Mouse (Mus musculus): ENCODE measurements around the gene Wdr54.

Gene Wdr54

DNA sequence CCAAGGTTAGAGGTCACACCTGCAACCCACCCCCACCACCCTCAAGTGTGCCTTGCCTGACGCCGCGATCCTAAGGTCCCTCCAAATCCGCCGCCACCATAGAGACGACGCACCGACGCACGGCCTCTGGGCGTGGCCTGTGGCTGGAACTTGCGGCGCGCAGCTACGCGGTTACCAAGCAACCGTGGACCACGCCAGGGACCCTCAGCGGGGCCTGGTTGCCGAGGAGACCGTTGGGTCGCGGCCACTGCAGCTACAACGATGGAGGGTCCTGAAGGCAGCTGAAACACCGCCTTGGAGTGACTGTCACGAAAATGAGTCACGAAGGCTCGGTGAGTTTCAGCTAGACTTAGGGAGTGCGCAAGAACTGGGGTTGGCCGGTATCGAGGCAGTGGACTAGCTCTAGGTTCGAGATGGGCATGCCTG is at the start of gene Wdr54, which contains the start of gene 1700003E16Rik:
TSS of gene Wdr54 (minus strand) at position 139 of the 426 bp plus-strand sequence.
TSS of gene 1700003E16Rik (plus strand) at position 146 of the 426 bp plus-strand sequence.
- no peak for DNase-seq (ENCODE audit: low read depth, low spot score)

DNA sequence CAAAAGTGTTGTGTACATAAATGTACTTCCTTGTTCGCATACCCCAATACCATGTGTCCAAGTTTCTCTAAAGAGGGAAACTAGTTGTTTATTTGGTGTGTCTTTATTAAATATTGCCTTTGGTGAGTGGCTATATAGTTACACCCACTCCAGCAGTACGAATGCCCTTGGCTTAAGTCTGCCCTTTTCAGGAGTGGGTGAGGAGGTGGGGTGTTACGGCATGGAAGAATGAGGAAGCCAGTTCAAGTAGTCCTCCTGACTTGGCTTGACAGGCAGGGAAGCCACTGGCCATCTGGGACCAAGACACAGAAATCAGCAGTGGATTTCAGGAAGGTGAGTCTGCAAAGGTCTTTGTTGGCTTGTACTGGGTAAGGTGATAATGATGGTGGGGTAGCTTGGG is 49.7 kb upstream of the Wdr54 start:
- DNase-seq (ENCODE audit: low read depth, low spot score), result no peak

DNA sequence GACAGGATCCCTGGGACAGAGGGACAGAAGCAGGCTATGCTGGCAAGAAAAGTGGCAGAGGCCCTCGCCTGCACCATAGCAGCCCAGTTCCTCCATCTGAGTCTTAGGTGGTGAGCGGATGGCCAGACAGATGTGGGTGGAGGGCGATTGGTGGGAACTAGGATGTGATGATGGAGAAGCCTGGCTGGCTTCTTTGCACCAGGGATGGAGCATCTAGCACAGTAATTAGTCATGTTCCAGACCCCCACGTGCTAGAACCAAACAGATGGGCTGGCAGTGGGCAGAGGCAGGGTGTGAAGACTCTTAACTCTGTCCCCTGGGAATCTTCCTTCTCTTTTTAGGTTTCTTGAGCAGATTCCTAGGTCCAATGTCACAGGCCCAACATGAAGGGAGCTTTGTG is 47.1 kb upstream of the Wdr54 start:
- no peak for DNase-seq (ENCODE audit: low read depth, low spot score)

DNA sequence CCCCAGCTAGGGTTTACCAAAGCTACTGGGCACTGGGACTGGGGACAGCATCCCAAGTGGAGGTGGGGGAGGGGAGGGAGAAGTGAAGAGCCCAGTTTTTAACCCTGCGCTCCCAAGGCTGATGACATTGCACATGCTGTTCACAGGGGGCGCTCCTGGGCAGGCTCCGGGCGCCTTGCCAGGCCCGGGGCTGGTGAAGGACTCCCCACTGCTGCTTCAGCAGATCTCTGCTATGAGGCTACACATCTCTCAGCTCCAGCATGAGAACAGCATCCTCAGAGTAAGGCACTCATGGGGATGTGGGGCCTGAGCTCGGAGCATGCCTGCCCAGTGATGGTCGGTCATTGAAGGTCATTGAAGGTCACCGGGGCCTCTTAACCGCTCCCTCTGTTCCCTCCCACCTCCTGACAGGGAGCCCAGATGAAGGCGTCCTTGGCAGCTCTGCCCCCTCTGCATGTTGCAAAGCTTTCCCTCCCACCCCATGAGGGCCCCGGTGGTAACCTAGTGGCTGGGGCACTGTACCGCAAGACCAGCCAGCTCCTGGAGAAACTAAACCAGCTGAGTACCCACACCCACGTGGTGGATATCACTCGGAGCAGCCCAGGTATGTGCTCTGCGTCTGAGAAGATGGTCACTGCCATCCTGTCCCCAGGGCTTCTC is 41.3 kb upstream of the Wdr54 start:
- DNase-seq (ENCODE audit: low read depth, low spot score), result no peak

DNA sequence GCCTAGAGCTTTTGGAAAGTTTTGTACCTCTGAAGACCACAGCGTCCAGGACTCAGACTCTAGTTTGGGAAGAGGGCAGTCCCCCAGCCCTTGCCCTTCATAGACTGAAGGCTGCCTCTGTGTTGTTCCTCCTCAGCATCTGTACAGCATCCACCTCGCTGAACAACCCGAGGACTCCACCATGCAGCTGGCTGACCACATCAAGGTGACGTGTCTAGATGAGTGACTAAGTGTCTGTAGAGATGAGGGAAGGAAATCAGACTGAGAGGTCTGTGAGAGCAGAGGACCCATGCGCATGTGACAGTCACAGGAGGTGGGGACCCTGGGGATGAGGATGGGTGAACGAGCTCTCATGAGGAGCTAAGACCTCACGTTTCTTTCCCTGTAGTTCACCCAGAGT is 37.4 kb upstream of the Wdr54 start:
- DNase-seq (ENCODE audit: low read depth, low spot score), result no peak

DNA sequence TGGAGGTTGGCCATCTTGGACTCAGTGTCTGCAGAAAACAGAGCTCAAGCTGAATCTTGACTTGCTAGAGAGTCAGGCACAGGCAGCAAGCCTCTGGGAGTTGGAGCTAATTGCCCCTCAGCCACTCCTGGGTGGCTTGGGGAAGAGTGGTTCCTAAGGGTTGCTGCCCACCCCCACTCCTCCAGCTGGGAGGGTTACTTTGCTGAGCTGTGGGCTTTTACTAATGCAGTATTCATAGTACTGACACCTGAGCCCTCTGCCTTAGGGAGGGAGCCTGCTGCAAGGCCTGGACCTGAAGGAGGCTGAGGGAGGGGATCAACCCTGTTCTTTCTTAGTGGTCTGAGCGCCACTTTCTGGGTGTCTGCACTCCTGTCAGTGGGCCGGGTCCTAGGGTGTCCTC is 30.7 kb upstream of the Wdr54 start:
- DNase-seq (ENCODE audit: low read depth, low spot score), result no peak

DNA sequence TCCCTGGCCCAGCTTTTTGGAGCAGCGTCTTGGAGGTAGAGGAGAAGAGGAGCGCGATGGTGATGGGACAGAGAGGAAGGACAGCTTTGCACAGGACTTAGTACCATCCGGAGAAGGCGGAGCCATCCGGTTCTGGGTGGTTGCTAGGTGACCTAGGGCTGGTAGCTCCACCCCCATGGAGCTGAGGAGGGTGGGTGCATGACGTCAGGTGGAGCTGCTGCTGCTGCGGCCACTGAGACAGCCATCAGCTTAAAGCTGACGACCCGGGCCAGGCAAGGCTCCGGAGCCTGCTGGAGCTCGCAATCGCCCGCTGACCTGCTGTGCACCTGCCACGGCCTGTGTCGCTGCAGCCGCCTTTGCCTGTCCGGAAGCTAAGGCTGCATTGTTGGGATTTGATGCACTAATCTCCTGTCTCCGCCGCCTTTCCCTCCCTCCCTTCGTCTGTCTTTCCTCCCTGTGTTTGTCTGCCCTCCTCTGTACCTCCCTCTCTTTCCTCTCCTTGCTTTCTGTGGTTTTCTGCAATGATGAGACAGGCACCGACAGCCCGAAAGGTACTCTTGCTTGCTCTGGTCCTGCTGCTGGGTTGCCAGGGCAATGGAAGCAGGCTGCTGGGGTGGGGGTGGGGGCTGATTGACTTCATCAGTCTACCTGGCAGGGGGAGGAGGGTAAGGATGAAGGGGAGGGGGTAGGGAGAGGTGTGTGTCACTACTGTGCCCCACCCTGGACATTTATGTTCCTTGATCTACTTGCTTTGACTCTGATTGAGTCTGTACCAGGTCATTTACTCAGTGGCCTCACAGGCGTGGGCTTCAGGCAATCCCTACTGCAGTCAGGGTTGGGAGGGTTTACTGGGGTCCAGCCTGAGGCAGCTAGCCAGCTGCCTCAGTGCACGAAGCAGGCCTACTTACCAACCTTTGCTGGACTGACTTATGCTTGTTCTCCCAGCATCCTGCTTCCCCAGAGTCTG is 30.0 kb upstream of the Wdr54 start:
- peak; percentile 20 for DNase-seq (ENCODE audit: low read depth, low spot score)

DNA sequence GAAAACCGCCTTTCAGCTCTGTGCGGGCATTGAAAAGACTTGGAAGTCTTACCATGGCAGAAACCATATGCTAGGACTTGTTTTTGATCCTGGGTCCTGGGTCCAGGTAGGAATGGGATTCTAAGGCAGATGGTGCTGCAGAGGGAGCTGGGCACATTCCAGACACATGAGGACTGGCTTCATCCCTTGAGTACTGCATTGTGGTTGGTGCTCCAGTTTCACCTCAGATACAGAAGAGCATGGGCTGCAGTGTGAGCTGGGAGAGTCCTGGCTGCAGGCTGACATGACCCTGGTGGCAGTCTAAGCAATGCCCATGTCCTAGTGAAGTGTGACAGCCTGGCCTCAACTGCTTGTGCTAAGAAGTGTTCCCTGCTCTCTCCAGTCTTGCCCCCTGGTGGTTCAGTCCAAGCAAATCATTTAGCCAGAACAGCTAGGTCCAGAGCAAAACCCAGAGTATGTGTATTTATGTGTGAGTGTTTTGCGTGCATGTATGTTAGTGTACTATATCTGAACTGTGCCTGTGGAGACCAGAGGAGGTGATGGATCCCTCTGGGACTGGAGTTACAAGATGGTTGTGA is 28.8 kb upstream of the Wdr54 start:
- no peak for DNase-seq (ENCODE audit: low read depth, low spot score)

DNA sequence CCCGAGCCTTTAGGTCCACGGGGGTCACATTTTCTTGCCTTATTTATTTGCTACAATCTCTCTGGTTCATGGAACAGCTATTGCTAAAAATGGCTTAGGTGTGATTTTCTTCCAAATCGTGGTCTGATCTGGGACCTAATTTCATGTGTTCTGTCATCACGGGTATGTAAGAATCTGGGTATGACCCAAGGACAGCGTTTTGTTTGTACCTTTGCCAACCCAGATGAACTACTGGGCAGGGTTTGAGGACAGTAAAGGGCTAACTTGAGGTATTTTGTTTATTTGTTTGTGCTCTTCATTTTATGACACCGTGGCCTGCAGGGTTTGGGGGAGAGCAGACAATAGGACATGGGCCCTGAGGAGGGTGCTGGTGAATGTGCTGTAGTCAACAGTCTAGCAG is 24.4 kb upstream of the Wdr54 start:
- no peak for DNase-seq (ENCODE audit: low read depth, low spot score)

DNA sequence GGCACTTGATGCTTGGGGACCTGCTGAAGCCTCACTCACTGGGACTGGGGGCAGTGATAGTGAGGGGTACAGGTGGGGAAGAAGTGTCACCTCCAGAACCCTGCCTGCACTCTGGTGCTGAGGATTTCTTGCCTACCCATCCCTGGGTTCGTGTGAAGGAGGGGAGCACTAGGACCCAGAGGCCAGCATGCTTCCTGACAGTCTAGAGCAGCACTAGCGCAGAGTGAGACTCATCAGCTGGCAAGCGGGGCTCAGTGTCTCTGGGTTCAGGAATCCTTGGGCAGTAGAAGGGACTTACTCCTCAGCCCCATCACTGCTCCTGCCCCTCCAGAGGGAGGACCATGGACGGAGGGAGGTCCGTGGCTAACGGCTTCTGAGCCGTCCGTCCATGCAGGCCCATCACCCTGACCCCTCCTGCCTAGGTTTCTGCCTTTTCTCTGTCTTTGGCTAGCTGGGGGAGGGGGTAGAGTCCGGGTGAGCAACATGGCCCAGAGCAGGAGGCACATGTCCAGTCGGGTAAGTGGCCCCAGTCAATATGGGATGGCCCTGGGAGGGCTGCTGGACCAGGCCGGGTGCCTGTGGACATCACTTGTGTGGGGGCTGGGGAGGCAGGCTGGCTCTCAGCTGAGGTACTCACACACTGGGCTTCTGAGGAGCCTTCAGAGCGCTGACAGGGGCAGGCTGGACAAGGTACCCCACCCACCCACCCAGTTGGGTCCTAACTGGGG is 23.4 kb upstream of the Wdr54 start:
- no peak for DNase-seq (ENCODE audit: low read depth, low spot score)

DNA sequence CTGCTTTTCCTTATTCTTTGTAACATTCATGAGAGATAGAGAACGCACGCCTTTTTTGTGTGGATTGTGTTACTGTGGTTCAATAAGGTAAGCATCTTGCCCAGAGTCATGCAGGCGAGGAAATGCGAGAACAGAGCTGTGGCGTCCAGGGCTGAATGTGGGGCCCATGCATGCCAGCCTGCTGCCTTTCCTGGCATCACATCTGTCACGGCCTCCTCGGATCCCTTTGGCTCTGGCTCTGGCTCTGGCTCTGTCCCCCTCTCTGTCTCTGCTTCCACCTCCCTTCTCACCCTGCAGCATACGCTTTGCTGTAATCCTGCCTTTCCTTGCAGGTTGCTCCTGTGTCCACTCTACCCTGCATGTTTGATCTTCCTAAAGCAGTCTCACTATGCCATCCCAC is 19.8 kb upstream of the Wdr54 start:
- peak; percentile 50 for DNase-seq (ENCODE audit: low read depth, low spot score)

DNA sequence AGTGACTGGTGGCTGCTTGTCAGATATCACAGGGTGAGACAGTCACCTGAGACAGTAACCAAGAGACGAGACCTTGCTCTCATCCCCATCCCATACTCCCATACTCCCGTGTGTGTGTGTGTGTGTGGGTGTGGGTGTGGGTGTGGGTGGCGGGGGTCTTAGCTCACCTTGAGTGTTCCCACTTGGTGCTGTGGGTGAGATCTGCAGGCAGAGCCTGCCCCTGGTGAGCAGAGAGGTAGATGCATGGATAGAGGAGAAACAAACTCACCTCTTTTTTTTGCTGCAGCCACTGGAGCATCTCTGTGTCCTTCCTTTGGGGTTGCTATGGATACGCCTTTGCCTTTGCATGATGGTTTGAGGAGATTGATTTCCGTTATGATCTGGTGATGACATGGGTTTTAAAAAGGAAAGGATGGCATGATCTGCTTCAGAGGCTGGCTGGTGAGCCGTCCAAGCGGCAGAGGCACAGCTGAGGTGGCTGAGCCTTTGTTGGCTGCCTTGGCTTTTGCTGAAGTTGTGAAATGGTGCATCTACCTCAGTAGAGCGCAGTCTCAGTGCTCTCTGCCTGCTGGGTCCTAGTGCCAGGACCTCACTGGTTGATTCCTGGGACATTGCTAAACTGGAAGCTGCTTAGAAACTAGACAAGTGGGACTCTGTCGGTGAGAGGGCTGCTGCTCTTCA is 16.2 kb upstream of the Wdr54 start:
- DNase-seq (ENCODE audit: low read depth, low spot score), result no peak

DNA sequence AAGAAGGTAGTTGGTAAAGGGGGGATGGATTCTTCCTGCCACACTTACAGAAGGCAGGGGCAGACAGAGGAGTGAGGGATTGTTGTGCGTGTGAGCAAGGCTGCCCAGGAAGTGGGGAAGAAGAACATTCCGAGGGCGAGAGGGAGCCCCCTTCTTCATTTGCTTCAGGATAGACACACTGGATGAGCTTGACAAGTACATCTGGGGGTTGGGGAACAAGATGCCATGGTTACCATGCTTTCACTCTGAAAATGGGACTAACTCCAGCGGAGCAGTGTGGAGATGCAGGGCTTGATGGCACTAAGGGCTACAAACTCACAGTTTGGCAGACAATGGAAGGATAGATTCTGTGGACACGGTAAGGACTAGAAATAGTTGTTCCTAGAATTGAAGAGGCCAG is 14.9 kb upstream of the Wdr54 start:
- no peak for DNase-seq (ENCODE audit: low read depth, low spot score)

DNA sequence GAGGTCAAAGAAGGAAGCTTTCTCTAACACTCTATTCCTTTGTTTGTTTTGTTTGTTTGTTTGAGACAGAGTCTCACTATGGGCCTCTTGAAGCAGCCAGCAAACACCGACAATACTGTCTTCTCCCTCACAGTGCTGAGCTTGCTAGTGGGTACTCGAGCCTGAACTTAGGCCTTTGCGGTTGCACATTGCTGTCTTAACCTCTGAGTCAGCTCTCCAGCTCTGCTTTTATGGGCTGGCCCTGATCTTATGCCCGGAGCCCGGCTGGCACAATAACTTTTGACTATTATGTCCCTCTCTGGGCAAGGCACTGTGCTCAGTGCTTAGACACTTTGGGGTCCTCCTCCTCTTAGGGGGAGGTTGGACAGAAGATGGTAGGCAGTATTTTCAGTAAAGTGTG is 13.7 kb upstream of the Wdr54 start:
- no peak for DNase-seq (ENCODE audit: low read depth, low spot score)

DNA sequence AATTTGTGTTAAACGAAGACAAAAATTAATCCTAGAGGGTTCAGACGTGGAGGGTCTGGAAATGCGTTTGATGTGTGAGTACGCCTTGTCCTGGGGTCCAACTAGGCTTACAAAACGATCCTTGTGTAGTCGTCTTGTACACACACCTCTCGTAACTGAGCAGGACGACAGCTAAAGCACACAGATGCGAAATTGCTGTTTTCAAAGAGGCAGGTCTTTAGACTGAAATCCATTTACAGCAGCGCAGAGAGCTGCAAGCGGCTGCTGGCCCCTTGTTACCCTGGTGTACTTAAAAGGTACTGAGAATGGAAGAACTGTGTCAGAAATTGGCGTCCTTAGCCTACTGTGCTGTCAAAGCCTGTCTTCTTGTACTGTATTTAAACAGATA is 10.0 kb upstream of the Wdr54 start:
- DNase-seq (ENCODE audit: low read depth, low spot score), result no peak

DNA sequence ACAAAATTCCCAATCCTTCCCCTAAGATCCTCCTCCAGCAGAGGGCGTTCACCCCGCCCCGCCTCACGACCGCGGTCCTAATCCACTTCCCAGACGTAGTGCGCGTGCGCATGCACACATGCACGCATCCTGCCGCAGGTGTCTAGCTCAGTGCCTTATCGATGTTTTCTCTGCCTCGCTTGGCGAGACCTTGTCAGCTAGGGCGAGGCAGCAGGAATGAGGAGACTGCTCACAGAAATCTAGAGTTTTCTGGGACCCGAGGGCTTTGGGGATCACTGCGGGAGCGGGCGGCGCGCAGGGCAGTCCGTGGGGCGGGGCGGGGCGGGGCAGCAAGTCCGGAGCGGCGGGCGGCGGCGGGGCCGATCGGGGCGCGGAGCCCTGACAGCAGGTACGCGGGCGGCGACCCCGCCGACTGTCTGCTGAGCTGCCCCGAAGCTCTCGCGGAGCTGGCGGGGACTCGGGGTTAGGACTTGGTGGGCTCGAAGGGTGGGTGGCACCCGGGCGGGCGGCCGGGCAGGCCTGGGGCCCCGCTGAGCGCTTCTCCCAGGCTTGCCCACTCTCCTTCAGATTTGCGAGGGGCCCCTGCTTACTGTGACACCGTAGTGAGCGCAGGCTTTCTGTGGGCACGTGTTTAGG is 9.5 kb upstream of the Wdr54 start, which contains the start of gene Dctn1:
TSS of gene Dctn1 (plus strand) at position 314 of the 636 bp plus-strand sequence.
- peak; percentile 95 for DNase-seq (ENCODE audit: low read depth, low spot score)

DNA sequence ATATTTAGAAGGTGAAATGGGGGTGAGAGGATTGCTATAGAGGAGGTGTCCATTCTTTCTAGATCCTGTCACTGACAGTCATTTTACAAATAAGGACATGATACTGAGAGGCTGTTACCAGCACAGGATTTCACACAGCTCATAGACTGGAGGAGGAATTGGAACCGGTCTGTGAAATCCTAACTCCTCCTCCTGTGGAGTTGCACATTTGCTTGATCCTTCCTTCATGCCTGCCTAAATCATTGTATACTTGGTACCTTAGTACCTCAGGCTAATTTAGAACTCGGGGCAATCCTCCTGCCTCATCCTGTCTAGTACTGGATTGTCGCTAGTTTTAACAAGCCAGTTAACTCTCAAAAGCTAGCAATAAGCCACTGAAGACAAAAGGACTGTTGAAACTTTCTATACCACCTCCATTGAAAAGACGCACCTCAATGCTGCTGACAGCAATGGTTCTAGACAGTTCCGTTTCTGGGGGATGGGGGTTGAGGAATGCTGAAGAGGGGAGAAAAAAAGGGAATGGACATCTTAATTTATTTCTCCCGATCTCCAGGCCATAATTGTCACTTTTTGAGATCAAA is 8.9 kb upstream of the Wdr54 start:
- no peak for DNase-seq (ENCODE audit: low read depth, low spot score)

DNA sequence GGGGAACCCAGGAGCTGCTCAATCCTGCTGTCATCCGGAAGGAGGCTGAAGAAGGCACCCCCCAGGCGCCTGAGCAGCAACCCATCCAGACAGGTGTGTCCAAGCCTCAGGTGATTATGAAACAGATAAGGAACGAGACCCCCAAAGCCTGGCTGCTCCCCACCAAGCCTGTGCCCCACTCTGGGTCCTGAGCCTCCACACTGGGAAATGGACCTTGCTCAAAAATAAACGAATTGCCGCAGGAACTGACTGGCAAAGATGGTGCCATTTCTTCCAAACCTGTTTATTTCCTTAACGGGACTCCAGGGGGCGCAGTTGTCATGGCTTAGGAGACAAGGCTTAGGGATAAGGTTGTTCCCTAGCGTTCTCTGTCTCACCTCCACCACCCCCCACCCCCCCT is 6.5 kb upstream of the Wdr54 start:
- peak; percentile 60 for DNase-seq (ENCODE audit: low read depth, low spot score)

DNA sequence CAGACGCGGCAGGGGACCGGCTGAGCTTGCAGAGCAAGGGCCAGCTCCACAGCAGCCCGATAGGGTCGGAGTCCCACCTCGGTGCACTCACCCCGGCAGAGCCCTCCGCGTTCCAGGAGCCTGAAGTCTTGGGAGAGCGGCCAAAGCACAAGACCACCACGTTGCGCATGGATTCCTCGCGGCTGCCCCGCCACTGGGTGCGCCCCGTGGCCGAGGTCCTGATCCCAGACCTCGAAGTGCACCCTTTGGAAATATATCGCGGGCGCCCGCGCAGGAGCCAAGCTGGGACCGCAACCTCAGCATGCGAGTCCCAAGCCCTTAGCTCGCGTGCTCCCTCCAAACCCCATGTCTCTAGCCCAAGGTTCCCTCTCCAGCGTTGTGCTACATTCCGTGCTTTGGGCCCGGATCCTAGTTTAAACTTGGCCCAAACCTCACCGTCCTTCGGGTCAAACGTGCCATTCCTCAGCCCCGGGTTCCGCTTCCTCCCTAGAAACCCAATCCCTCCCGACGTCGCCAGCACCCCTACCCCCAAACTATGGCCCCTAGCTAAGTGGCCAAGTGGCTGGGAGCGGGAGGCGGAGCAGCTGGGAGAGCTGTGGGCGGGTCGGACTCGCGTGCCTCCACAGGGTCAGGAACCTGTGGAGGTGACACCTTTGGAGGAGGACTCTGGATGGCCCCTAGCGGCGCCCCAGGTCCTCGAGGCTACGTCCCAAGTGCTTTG is 5.9 kb upstream of the Wdr54 start:
- DNase-seq (ENCODE audit: low read depth, low spot score), result no peak

DNA sequence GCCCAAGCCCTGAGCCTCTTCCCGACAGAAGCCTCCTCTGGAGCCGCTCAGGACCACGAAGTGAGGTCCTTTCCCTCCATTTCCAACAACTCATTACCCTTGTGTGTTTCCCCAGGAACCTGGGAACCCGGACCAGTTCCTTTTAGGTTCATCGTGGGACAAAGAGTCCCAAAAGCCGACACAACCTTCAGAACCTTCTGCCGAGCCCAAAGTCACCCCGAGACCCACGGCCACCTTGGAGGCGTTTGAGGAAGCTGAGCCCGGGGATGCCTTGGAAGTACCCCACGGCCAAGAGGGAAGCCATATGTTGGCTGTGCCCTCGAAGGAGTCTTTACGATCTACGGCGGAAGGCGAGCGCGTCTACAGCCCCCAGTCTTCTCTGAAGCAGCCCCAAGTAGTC is 5.2 kb upstream of the Wdr54 start:
- DNase-seq (ENCODE audit: low read depth, low spot score), result no peak

All from skeletal muscle tissue, adult 2 months (tissue).